Mouse (Mus musculus) adipose tissue, adult 10 weeks (tissue): ENCODE data around the gene Olfr1157. TPM values are rescaled to one million over a fixed set of nuclear protein-coding genes. Genes with fewer than 3 reads are reported as not detected.

Experiments
- polyA plus RNA-seq: library from polyadenylated mRNA; stranded (reverse); fragments of 350-450 nt; fragmentation: Illumina TruSeq; extraction: RNeasy Lipid Tissue Mini Kit (QIAGEN cat#74804); gene quantifications from one replicate; pipeline ENCODE4 v1.2.3, GENCODE M21; 2014; ENCODE audit warnings: low read depth, low replicate concordance

The Olfr1157 gene
- polyA plus RNA-seq, result not detected

GRCm38 (mm10) chr2:87968199-87968598, at the start of gene Olfr1157:
TSS of gene Olfr1157 (minus strand) at chr2:87968299.

GRCm38 (mm10) chr2:88007515-88008318, 39.6 kb upstream of the Olfr1157 start, which contains the start of gene Olfr1160:
TSS of gene Olfr1160 (minus strand) at chr2:88008268.

GRCm38 (mm10) chr2:87989813-87990212, 21.7 kb upstream of the Olfr1157 start, which contains the start of gene Olfr1158:
TSS of gene Olfr1158 (plus strand) at chr2:87990113.

GRCm38 (mm10) chr2:87974563-87974962, 6.5 kb upstream of the Olfr1157 start, which contains the start of gene Olfr74:
TSS of gene Olfr74 (minus strand) at chr2:87974663.

GRCm38 (mm10) chr2:87953000-87953399, 15.1 kb downstream of the Olfr1157 start, which contains the start of gene Olfr1156:
TSS of gene Olfr1156 (minus strand) at chr2:87953100.

GRCm38 (mm10) chr2:87945037-87945436, 23.1 kb downstream of the Olfr1157 start, which contains the start of gene Olfr1155:
TSS of gene Olfr1155 (minus strand) at chr2:87945137.

Other genes with a start within 250 kb of the Olfr1157 start
- not detected for gene Olfr1138, start 228.3 kb downstream of the Olfr1157 start, polyA plus RNA-seq
- not detected for gene Olfr1140, start 224.5 kb downstream of the Olfr1157 start, polyA plus RNA-seq
- not detected for gene Olfr1141, start 214.3 kb downstream of the Olfr1157 start, polyA plus RNA-seq
- gene Olfr152, start 188.8 kb downstream of the Olfr1157 start, polyA plus RNA-seq, result not detected
- not detected for gene Olfr1143, start 167.7 kb downstream of the Olfr1157 start, polyA plus RNA-seq
- not detected for gene Olfr1145, start 158.5 kb downstream of the Olfr1157 start, polyA plus RNA-seq
- gene Olfr1148, start 137.8 kb downstream of the Olfr1157 start, polyA plus RNA-seq, result not detected
- gene Olfr1150-ps1, start 124.3 kb downstream of the Olfr1157 start, polyA plus RNA-seq, result not detected
- not detected for gene Olfr1151, start 112.4 kb downstream of the Olfr1157 start, polyA plus RNA-seq
- gene Olfr1152, start 101.8 kb downstream of the Olfr1157 start, polyA plus RNA-seq, result not detected
- gene Olfr1153, start 73.3 kb downstream of the Olfr1157 start, polyA plus RNA-seq, result not detected
- not detected for gene Olfr1154, start 63.1 kb downstream of the Olfr1157 start, polyA plus RNA-seq
- gene Olfr1155, start 23.2 kb downstream of the Olfr1157 start, polyA plus RNA-seq, result not detected
- not detected for gene Olfr1156, start 15.2 kb downstream of the Olfr1157 start, polyA plus RNA-seq
- not detected for gene Olfr74, start 6.4 kb upstream of the Olfr1157 start, polyA plus RNA-seq
- gene Olfr1158, start 21.8 kb upstream of the Olfr1157 start, polyA plus RNA-seq, result not detected
- gene Olfr1160, start 40.0 kb upstream of the Olfr1157 start, polyA plus RNA-seq, result not detected
- gene Olfr1161, start 54.5 kb upstream of the Olfr1157 start, polyA plus RNA-seq, result not detected
- gene Olfr73, start 69.4 kb upstream of the Olfr1157 start, polyA plus RNA-seq, result not detected
- gene Olfr1162, start 82.8 kb upstream of the Olfr1157 start, polyA plus RNA-seq, result not detected
- gene Olfr1163, start 103.5 kb upstream of the Olfr1157 start, polyA plus RNA-seq, result not detected
- gene Olfr1164, start 125.7 kb upstream of the Olfr1157 start, polyA plus RNA-seq, result not detected
- gene Olfr1166, start 160.0 kb upstream of the Olfr1157 start, polyA plus RNA-seq, result not detected
- not detected for gene Olfr1167, start 186.9 kb upstream of the Olfr1157 start, polyA plus RNA-seq
- not detected for gene Olfr1168, start 213.6 kb upstream of the Olfr1157 start, polyA plus RNA-seq